Mouse (Mus musculus) adrenal gland, adult 10 weeks (tissue): ENCODE results near the gene Bhlha9. TPM values are rescaled to one million over a fixed set of nuclear protein-coding genes. Genes with fewer than 3 reads are reported as not detected.

Experiments used
- polyA plus RNA-seq: library from polyadenylated mRNA; stranded (reverse); fragments of 350-450 nt; fragmentation: Illumina TruSeq; extraction: RNeasy Lipid Tissue Mini Kit (QIAGEN cat#74804); gene quantifications from one replicate; pipeline ENCODE4 v1.2.3, GENCODE M21; 2014; ENCODE audit warnings: low read depth, low replicate concordance

Bhlha9 gene
- not detected for polyA plus RNA-seq

GRCm38 (mm10) chr11:76671871-76672475 is at the start of gene Bhlha9:
TSS of gene Bhlha9 (plus strand) at chr11:76672470.

GRCm38 (mm10) chr11:76679508-76679907 is 7.2 kb downstream of the Bhlha9 start, which contains the start of gene Trarg1:
TSS of gene Trarg1 (plus strand) at chr11:76679808.

Other genes with a start within 250 kb of the Bhlha9 start
- gene Abr, start 50.2 kb upstream of the Bhlha9 start, polyA plus RNA-seq = 20.3 TPM
- 2.1 TPM for gene Trarg1, start 7.3 kb downstream of the Bhlha9 start, polyA plus RNA-seq
- 61.1 TPM for gene Gosr1, start 91.1 kb downstream of the Bhlha9 start, polyA plus RNA-seq
- 91.2 TPM for gene Cpd, start 174.5 kb downstream of the Bhlha9 start, polyA plus RNA-seq
- 3.6 TPM for gene Tmigd1, start 229.7 kb downstream of the Bhlha9 start, polyA plus RNA-seq